Mouse (Mus musculus): ENCODE measurements at regions not wholly inside any gene's neighbourhood (a gene's known extent, or its start where the extent isn't known, plus 50 kb on each side); places are given as distances from the start of the nearest gene placed in this dataset.

GRCm38 (mm10) chr3:21950571-21950970 lies 125.9 kb upstream of the Tbl1xr1 start:
- TF ChIP-seq CTCF (IDR thresholded peaks at IDR 0.05) (no peak), POLR2A (IDR thresholded peaks at IDR 0.05; ENCODE audit: insufficient read depth, low read depth, low read length) (no peak)
